Mouse (Mus musculus) mesoderm, embryonic 11.5 days (tissue): Measurements from ENCODE around the gene Rfc1.

ENCODE experiments used
- DNase-seq: peaks from one replicate; pipeline ENCODE4 v3.0.0-alpha.2; 2012; ENCODE audit warnings: low read depth, low spot score

The Rfc1 gene

GRCm38 (mm10) chr5:65335298-65336074, at the start of gene Rfc1:
Gene Rfc1 (minus strand): TSS chr5:65335670.
- peak; percentile 92 for DNase-seq

- DNase-seq: no peak
Observed at GRCm38 (mm10) chr5:65374746-65375145, 39.3 kb upstream of the Rfc1 start.

- DNase-seq: no peak
Observed at GRCm38 (mm10) chr5:65371551-65371950, 36.1 kb upstream of the Rfc1 start.

- DNase-seq: no peak
Observed at GRCm38 (mm10) chr5:65367837-65368236, 32.4 kb upstream of the Rfc1 start.

DNA sequence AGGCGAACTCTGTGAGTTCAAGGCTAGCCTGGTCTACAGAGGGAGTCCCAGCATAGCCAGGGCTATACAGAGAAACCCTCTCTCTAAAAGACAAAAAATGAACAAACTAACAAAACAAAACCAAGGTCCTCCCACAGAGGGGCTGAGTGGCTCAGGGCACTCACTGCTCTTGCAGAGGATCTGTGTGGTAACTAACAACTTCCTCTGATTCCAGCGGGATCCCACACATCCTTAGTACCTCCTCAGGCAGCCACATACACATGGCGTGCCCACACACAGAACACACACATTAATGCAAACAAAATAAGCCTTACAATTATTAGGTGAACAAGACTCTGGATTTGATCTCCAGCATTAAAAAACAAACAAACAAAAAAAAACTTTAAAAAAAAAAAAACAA, 22.3 kb upstream of the Rfc1 start:
- no peak for DNase-seq

DNA sequence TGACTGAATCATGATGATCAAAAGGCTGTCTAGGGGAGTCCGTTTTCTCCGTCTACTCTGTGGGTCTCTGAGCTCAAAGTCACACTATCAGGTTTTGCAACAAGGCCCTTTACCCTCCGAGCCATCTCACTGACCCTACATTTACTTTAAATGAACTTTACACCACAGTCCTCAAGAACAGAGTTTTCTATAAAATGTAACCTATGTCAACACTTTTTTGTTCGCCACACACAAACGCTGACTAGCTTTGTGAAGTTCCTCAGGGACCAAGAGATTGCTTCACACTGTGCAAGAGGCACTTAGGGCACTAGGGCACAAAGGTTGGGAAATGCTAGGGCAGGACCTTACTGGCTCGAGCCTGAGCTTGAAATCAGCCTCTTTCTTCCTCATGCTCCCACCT, 21.4 kb upstream of the Rfc1 start:
- no peak for DNase-seq

GRCm38 (mm10) chr5:65354985-65355384, 19.5 kb upstream of the Rfc1 start:
- no peak for DNase-seq

DNA sequence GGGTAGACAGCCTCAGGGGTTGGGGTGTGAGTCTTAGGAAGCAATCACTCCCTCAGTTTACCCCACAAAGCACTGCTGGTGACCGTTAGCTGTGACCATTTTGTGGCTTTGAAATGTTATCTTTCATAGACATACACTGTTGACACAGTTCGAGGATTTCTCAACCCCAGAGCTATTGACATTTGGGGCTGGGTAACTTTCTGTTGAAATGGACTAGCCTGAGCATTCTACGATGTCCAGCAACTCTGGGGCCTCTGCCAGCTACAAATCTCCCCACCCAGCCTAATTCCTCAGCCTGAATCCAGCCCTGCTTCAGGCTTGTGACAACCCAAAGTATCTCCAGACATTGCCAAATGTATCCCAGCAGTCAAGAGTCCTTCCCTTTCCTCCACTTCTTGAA, 18.6 kb upstream of the Rfc1 start:
- DNase-seq: no peak

DNA sequence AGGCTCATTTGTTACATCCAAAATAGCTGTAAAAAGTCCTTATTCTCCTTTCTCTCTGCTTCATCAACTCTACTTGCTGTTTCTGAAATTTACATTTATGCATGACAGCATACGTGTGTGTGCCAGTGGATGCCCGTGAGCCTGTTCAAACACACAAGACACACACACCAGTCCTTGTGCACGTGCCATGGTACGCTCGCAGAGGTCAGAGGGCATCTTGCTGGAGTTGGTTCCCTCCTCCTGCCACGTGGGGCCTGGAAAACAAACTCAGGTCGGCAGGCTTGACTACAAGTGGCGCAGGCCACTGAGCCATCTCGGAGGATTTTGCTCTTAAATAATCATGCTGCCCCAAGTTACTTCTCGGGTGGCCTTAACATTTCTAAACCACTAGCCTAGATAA, 15.0 kb upstream of the Rfc1 start:
- no peak for DNase-seq

GRCm38 (mm10) chr5:65348168-65348567, 12.7 kb upstream of the Rfc1 start, which contains the start of gene Klb:
Gene Klb (plus strand): TSS chr5:65348314.
- peak; percentile 34 for DNase-seq

DNA sequence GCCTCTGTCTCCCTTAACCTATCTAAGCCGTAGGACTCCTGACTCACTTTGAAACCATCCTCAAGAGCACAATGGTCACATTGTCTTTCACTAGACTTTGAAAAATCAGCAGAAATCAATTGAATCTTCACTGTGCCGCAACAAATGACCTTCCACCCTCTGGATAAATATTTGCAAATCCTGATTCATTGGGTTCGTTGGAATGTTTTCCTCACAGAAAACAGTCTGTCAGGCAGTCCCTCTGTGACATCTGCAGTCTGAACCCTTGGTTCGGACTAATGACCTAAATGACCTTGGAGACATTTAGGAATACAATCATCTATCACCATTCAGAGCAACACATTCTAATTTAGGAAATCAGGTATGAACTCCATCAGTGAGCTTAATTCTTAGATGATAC, 4.7 kb upstream of the Rfc1 start:
- no peak for DNase-seq

DNA sequence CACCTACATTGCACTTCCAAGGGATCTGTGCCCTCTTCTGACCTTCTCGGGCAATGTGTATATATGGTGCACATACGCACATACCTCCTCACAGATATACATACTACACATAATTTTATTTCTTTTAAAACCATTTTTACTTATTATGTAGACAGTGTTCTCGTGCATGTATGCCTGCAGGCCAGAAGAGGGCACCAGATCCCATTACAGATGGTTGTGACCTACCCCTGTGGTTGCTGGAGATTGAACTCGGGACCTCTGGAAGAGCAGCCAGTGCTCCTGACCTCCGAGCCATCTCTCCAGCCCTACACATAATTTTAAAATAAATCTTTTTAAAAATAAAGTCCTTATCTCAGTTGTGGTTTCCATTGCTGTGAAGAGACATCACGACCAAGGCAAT, 2.9 kb upstream of the Rfc1 start:
- DNase-seq: no peak

DNA sequence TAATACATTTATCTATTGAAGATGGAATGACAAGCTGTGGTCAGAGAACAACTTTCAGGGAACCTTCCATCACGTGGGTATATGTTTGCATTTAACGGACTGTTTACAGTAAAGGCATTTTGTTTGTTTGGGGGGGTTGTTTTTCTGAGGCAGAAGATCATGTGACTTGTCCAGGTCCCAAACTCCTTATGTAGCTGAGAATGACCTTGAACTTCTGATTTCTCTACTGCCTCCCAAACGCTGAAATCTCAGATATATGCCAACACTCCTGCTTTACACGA, 545 bp upstream of the Rfc1 start:
- DNase-seq: no peak

- DNase-seq: no peak
Observed at GRCm38 (mm10) chr5:65334788-65335187, 682 bp downstream of the Rfc1 start.

DNA sequence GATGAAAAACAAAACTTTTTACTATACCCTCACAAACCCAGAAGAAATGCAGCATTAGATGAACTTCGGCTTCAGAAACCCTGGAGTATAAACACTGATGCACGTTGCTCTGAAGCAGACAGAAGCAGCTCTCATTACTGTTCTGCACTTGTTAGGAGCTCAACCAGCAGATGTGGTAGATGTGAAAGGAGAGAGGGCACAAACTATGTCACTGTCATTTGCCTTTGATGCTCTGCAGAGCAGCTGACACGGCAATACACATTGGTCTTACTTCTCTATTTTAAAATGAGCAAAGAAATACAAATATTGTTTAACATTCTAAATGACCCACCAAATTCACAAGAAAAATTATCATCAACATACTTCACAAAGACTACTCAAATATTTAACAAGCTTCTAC, 5.5 kb downstream of the Rfc1 start:
- no peak for DNase-seq

DNA sequence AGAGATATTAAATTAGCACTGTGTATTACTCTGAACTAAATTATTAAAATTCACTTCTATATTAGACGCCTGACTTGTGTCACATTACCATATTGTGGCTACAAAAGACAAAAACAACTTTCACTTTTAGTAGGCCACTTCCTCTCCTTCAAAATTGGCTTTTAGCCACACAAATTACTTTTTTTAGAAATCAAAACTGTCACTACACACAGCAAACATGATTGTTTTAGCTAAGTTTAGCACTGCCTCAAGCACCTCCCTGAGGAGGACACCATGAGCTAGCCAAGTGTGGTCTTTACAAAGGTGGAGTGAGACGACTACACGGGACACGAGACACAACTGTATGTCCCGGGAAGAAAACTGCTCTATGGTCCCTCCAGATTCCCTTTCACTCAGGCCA, 9.3 kb downstream of the Rfc1 start:
- DNase-seq: no peak

DNA sequence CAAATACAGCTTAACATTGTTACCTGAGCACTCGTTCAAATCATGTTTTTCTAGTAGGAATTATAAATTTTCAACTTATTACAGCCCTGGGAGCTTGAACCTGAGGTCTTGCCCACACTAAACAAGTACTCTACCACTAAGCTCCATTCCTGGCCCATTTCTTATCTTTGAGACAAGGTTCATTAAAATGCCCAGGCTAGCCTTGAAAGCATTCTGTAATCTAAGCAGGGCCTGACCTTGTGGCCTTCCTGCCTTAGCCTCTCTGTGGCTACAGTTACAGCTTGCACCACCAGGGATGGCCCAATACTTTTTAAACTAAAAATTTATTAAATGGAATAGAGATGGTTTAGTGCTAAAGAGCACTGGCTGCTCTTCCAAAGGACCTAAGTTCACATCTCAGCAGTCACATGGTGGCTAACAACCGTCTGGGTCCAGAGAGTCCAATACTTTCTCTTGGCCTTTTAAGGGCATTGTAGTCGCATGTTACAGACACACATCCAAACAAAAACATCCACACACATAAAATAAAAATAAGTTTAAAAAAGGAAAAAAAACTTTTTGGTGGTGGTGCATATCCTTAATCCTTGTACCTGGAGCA, 10.6 kb downstream of the Rfc1 start:
- no peak for DNase-seq

DNA sequence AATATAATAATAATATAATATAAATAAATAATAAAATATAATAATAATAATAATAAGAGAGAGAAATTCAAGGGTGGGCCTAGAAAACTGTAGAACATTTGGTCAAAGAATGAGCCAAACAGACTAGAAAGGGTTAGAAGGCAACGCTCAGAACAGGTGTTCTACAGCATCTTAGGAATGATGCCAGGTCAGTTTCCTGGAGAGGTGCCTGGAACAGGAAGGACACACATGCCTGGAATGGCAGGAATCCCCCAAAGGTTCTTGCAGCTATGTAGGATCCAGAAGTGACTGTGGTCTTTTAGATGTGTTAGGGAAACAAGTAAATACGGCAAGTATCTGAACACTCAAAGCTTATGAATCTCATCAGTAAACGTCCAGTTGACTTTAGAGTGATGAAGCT, 11.2 kb downstream of the Rfc1 start:
- DNase-seq: no peak

- DNase-seq: no peak
Observed at GRCm38 (mm10) chr5:65322165-65322564, 13.3 kb downstream of the Rfc1 start.

- no peak for DNase-seq
Observed at GRCm38 (mm10) chr5:65319176-65319575, 16.3 kb downstream of the Rfc1 start.

- DNase-seq: no peak
Observed at GRCm38 (mm10) chr5:65308866-65309265, 26.6 kb downstream of the Rfc1 start.

DNA sequence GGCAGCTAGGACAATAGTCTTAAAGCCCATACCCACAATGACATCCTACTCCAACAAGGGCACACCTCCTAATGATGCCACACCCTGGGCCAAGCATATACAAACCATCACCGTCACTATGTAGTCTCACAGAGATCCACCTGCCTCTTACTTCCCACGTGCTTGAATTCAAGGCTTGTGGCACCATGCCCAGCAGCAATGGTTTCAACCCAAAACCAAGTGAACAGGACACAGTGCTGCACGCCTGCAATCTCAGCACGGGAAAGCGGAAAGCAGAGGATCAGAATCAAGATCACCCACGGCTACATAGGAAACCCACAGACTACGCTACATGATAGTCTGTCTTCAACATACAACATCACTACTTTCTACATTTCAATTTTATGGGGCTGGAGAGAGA, 27.3 kb downstream of the Rfc1 start:
- no peak for DNase-seq

DNA sequence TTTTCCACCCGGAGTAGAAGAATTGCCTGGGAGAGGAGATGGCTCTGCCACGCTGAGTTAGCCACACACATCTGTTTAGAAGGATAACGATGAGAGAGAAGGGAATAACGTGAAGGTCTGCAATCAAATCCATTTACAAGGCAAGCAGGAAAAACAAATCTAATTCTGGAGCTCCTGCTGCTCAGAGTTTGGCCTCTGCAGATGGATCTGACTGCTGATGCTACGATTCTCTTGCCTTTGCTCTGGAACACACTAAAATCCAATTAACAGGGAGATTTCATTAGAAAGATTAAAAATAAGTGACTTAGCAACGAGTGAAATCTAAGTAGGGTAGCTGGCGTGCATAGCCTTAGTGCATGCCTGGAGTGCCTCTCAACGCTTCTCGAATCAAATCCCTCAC, 30.0 kb downstream of the Rfc1 start:
- no peak for DNase-seq

DNA sequence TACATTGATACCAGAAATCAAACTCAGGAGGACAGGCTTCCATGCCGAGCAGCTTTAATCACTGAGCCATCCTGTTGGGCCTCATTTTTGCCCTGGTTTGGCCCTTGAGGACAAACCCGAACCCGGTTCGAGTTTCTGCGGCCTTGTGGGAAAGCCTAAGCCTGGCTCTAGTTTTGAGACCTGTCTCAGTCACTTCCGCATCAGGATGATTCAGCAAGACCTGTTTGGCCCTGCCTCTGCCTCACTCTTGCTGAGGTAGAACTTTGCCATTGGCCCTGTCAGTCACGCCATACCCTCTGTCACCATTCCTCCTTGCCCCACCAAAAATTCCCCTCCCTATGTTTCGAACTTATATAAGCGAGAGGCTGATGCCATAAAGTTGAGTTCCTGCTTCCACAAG, 35.3 kb downstream of the Rfc1 start:
- no peak for DNase-seq
